Mouse (Mus musculus) layer of hippocampus, adult 8-10 months (tissue): ENCODE data around the gene Marc1. TPM values are rescaled to one million over a fixed set of nuclear protein-coding genes. Genes with fewer than 3 reads are reported as not detected.

Experiments used
- DNase-seq, 2 experiments: peaks; one replicate each; pipeline ENCODE4 v3.0.0; 2022; ENCODE audit warnings: low spot score in 2 of 2
- total RNA-seq, 4 experiments: library from RNA; stranded (reverse); gene quantifications; 2 replicates each; pipeline ENCODE4 v1.2.4; 2022

Marc1 gene
- total RNA-seq, 4 experiments from 2014 or later = 0.19 TPM; not detected in 3

GRCm38 (mm10) chr1:184822678-184823077 lies 11.6 kb upstream of the Marc1 start:
- DNase-seq = peak in 1 of 2 experiments; percentile 38

- DNase-seq = no peak
These were observed 6.7 kb upstream of the Marc1 start for GRCm38 (mm10) chr1:184817768-184818167.

DNA sequence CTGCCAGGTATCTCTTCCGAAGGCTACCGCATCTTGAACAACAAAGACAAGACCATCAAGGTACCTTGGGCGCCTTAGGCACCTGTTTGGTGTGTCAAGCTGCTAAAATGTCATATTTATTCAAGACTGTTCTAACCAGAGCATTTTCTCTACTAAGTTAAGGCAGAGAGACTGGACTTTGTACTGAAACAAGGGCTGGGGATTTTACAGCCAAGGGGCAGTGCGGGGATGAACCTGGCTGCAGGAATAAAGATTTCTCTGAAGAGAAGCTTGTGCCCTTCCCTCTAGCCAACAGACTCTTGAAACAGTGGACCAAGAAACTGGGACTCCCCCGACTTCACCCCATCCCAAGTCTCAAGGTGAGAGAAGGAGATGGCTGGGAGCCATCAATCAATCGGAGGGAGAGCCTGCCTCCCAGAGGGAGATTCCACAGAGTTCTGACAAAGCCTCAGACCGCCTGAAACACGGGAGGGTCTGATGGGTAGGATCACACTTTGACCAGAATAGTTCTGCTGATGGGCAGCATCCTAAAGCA lies 670 bp upstream of the Marc1 start:
- no peak for DNase-seq

DNA sequence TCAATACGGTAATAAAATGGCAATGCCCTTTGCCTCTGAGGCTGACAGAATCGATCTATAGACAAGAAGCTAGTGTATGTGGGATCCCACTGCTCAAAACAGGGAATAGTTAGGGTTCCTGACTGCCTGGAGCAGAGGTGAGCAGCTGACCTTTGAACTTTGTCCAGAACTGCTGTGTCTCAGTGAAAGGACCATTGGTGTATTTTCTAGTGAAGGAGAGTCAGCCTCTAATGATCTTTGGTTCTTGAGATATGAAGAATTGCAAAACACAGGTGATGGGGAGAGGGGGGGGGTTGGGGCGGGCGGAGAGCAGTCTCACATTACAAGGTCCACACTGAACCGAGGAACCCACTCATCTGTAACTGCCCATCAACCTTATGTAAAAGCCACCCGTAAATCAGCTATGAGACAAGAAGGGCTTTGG lies 1.5 kb downstream of the Marc1 start:
- no peak for DNase-seq

DNA sequence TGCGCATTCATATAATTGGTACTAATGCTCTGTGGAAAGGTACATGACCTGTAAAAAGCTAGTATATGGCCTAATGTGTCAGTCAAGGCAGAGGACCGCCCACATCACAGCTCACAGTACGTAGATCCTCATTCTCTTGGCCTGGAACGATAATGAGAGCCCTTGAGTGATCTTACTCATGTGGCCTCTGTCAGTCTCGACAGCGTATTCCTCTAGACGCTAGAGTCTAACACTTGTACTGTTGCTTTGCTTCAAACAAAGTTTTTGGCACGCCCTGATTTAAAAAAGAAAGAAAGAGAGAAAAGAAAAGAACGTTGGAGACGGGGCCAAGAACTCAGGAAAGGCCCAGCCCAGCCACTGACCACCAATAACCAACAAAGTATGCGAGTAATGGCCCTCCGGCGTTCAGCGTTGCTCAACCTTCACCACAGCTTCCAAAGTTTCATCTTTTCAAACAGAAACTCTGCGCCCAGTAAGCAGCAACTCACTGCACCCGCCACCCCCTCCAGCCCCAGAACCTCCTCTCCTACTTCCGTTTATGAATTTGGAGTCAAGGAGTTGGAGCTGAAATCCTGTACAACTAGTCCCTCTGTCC lies 2.6 kb downstream of the Marc1 start:
- no peak for DNase-seq

DNA sequence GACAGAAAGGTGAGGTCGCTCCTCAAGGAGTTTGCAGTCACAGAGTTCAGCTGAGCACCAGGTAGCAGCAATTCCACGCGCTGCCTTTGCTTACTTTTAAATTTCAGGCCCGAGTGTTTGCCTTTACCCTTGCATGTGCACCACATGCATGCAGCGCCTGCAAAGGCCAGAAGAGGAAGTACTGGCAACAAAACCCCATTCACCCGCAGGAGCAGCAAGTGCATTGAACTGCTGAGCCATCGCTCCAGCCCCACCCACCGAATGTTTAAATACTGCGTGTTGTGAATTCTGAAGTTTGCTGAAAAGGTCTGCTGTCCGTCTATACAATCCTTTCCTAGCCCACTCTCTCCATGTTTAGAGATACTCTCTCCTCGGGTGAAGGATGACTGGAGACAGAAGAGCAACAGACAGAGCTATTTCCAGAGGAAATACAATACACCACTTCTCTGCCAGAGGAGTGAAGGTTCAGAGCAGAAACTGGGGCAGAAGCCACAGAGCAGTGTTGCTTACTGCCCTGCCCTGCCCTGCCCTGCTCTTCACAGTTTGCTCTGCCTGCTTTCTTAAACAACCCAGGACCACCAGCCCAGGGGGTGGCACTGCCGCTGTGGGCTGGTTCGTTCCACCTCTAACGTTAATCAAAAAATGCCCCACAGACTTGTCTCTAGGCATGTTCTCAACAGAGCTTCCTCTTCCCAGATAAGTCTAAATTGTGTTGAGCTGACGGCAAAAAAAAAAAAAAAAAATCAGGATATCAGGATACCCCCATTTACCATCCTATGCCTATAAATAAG lies 3.3 kb downstream of the Marc1 start:
- DNase-seq = no peak

- DNase-seq = no peak
These were observed 4.0 kb downstream of the Marc1 start for GRCm38 (mm10) chr1:184807123-184807522.

DNA sequence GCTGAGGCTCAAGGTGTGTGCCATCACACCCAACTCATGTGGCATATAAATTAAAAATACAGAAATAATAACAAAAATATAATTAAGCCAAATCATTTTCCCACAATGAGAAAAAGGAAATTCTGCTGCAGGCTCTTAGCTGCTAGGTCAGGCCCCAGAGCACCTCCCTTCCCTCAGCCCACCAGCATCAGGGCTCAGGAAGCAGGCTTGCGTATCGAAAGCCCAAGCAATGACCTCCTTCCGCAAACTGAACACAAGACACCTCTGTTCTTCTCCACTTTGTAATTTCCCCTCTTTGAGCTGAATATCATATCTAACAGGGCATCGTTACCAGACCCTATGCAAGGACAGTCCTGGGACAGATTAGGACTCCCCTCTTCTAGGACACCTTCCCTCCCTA lies 5.4 kb downstream of the Marc1 start:
- no peak for DNase-seq

- DNase-seq = no peak
These were observed 17.8 kb downstream of the Marc1 start for GRCm38 (mm10) chr1:184793163-184793876.

DNA sequence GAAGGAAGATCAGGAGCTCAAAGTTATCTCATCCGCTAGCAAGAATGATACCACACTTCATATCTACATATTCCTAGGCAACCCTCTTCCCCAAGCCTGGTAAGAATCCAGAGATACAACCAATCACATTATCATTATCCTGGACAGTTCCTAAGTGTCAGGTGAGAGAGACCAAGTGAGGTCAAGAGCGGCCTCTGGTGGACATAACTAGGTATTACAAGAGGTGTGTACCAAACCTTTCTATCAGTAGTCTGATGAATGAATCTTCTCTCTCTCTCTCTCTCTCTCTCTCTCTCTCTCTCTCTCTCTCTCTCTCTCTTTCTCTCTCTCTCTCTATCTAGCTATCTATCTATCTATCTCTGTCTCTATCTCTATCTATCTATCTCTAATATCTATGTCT lies 20.0 kb downstream of the Marc1 start:
- DNase-seq = peak in 1 of 2 experiments; percentile 20

DNA sequence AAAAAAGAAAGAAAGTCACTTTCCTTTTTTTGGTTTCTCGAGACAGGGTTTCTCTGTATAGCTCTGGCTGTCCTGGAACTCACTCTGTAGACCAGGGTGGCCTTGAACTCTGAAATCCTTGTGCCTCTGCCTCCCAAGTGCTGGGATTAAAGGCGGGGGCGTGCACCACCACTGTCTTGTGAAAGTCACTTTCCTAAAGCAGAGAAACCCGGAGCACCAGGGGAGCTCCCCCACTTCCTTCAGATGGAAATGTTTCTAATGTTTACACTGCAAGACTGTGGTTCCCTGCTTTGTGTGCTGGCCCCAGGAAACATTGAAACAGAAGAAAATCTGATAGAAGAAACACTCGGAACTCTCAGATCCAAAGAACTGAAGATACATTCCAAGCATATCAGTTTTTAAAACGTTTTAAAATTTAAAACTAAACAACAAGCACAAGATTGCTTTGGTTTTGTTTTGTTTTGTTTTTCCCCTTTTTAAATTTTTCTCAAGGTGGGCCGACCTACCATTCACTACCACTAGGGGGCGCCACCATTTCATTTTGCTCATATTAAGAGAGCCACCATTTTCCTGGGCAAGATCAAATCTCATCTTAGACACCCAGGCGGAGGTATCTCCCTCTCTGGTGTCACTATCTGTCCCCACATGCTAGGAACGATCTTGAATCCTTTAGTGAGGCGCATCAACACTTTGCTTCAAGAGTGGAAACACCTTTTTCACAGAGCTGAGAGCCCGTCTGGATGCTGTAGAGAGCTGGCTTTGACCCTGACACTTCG lies 24.5 kb downstream of the Marc1 start:
- no peak for DNase-seq

DNA sequence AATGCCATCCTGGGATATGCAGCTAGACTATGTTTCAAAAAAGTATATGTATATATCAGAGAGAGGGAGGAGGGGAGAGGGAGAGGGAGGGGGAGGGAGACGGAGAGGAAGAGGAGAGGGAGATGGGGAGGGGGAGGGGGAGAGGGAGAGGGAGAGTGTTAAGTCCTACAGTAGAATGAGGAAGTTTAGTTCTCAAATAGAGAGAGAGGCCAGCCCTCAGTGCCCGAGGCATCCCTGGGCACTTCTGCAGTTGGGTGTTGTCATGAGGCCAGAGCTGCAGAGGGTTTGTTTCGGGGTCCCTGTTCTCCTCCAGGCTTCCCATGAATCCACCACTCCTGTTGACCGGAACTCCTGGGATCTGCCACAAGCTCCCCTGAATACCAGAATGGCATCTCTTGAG lies 27.5 kb downstream of the Marc1 start:
- no peak for DNase-seq

- DNase-seq = no peak
These were observed 29.0 kb downstream of the Marc1 start for GRCm38 (mm10) chr1:184782161-184782513.

DNA sequence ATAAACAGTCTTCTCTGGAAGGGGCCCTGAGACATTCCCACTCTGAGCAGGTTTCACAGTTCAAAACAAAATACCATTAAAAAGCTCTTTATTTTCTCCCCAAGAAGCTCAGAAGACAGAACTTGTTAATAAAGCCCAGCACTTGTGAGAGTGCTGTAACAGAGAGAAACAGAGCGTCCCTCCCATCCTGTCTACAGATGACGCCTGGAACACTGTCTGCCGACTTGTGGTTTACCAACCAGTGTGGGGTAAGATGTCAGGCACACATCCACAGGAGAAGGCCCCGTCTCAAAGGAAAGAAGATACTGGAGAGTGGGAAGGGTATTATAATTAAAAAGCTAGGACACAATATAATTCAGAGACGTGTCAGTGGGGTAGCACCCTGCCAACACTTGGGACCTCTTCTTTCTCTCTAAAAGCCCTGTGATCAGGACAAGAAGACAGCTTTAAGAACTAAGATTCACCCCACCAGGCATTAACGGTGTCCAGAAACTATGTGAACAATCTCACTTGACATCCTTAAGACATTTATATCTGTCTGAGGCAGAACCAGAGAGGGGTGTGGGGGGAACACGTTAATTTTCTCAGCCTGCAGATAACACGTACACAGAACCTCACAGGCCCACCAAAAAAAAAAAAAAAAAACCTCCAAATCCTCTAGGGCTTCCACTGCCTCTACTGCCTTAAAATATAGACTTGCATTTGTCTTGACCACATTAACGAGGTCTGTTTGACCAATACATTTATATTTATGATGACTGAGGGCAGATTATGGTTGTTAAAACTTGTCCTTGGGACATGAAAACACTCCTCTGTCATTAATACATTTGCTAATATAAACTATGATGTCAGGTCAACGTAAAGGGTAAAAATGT lies 29.6 kb downstream of the Marc1 start:
- no peak for DNase-seq

DNA sequence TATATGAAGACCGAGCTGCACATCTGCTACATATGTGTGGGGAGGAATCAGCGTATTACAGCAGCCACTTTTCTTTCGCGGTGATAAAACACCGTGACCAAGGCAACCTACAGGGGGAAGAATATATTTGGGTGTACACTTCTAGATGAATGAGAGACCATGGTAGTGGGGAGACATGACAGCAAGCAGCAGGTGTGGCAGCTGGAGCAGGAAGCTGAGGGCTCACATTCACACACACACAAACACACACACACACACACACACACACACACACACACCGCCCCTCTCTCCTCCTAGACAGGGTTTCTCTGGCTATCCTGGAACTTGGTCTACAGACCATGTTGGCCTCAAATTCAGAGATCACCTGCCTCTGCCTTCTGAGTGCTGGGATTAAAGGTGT lies 33.0 kb downstream of the Marc1 start:
- no peak for DNase-seq

DNA sequence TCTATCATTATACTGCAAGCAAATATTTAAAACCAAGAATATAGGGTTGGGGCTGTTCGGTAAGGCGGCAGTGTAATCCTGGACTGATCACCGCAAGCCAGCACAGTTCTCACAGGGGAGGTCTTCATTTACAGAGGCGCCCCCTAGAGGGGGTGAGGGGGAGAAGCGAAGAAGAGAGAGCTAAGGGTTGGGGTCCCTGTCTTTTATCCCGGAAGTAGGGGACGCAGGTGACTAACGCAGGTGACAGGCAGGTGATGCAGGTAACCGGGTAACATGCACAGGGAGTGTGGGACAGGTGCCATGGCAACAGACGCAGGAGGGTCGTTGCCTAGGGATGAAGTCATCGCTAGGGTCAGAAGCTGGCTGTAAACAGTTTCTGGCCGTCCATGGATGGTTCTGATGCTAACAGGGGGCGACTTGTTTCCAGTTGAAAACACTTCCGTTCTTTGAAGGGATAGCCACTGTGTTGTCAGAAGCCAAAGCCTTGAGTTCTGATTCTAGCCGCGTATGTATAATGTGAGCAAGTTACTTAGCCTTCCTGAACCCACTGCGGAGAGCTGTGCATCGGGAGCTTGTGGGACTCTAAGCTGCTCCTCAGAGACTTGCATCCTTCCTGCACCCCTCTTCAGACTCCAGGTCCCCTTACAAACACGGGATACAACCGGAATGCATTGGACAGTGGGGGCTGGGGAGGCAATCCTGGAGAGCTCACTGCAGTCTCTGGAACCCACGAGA lies 33.9 kb downstream of the Marc1 start:
- no peak for DNase-seq

DNA sequence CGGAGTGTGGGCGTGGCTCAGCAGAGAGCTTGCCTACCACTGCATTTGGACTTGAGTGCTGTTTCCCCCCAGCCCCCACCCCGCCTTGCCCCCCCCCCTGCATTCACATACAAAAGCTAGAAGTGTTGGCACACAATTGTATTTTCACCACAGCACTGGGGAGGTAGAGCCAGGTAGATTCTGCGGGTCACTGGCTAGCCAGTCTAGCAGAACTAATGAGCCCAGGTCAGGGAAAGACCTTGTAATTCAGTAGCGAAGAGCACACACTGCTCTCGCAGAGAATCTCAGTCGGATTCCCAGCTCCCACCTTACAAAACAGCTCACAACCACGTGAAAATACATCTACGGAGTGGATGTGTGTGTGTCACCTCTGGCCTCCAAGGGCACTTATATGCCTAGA lies 35.8 kb downstream of the Marc1 start:
- DNase-seq = no peak

DNA sequence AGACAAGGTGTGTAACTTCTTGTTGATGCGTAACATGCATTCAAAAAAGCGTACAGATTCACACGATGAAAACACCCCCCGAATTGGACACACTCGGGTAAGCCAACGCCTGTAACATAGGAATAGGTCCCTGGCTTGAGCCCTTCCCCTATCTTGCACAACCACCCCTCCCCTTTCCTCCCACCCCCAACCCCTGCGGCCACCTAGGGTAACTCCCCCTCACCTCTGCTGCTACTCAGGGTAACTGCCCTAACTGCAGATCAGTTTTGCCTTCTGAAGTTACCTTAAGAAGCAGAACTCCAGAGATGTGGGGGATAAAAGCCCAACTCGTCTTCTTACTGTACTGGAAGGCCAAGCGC lies 39.2 kb downstream of the Marc1 start:
- DNase-seq = no peak

DNA sequence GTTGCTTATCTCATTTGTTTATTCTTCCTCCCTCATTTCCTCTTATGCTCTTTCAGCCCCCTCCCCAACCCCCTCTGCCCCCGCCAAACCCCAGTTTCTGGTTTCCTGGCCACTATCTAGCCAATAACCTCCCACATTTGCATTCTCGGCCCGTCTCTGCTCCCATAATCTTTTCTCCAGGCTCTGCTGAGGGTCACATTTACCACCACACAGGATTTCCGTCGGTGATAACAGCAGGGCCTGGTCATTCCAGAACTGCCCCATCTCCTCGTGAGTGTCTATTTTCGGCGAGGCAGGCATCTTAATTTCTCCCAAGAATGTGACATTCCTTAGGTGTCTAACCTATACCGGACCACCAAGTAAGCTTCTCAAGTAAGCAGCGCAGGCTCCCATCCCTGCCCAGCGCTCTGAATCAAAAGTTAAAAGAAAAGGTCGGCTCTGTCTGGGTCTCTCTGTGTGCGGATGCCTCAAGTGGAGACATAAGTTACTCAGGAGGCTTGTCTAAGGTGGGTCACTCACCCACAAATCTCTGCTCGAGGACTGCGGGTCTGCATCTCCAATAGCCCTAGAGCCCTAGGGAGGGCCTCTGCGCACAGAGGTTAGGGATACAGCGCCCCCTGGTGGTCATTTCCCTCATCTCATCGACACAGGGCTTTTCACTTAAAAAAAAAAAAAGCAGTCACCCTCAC lies 39.8 kb downstream of the Marc1 start:
- DNase-seq = peak in 1 of 2 experiments; percentile 58
